Mouse (Mus musculus) forebrain, postnatal 0 days (tissue): ENCODE measurements around the gene Fbxo47. TPM values are rescaled to one million over a fixed set of nuclear protein-coding genes. Genes with fewer than 3 reads are reported as not detected.

Experiments used
- ATAC-seq: fragments of 200-750 bp; cut with Nextera tagmentation; 2 replicates; pipeline ENCODE4 v1.8.0; 2017; ENCODE audit warnings: mild to moderate bottlenecking, moderate library complexity
- DNase-seq: peaks from one replicate; pipeline ENCODE4 v3.0.0-alpha.2; 2015
- H3K27ac ChIP-seq: fragments of 300-500 bp; sonication (generic); 2 replicates; pipeline ENCODE4 v1.5.1; 2014; ENCODE audit warnings: low read depth, mild to moderate bottlenecking, antibody characterized with exemption, low read length, moderate library complexity, mixed read lengths
- H3K27me3 ChIP-seq: fragments of 300-500 bp; sonication (generic); 2 replicates; pipeline ENCODE4 v1.6.1; 2014; ENCODE audit warnings: mild to moderate bottlenecking, low read length, mixed read lengths; ENCODE audit not compliant: insufficient read depth
- H3K36me3 ChIP-seq: fragments of 300-500 bp; sonication (generic); 2 replicates; pipeline ENCODE4 v1.6.1; 2014; ENCODE audit warnings: mild to moderate bottlenecking, moderate library complexity; ENCODE audit not compliant: insufficient read depth
- H3K4me1 ChIP-seq: fragments of 300-500 bp; sonication (generic); 2 replicates; pipeline ENCODE4 v1.6.1; 2014; ENCODE audit warnings: antibody characterized with exemption; ENCODE audit not compliant: insufficient read depth
- H3K4me2 ChIP-seq: fragments of 300-500 bp; sonication (generic); 2 replicates; pipeline ENCODE4 v1.6.1; 2014; ENCODE audit warnings: low read depth, mild to moderate bottlenecking, moderate library complexity
- H3K4me3 ChIP-seq: fragments of 300-500 bp; sonication (generic); 2 replicates; pipeline ENCODE4 v1.5.1; 2014; ENCODE audit warnings: low read depth, low read length, mixed read lengths
- H3K9ac ChIP-seq: fragments of 300-500 bp; sonication (generic); 2 replicates; pipeline ENCODE4 v1.6.1; 2014; ENCODE audit warnings: mild to moderate bottlenecking
- H3K9me3 ChIP-seq: fragments of 300-500 bp; sonication (generic); 2 replicates; pipeline ENCODE4 v1.6.1; 2016; ENCODE audit warnings: low read length
- CTCF ChIP-seq: sonication (generic); IDR thresholded peaks from 2 replicates; pipeline ENCODE4 v1.5.1; 2016; ENCODE audit warnings: antibody characterized with exemption, control low read depth, low read depth
- WGBS: fragments of 180-500 bp; shearing (Covaris S2); extraction: QIAGEN DNeasy Blood & Tissue Kit; methylation state at CpG from one replicate; pipeline ENCODE4 v1.1.7; 2014; 5-methylcytosine and 5-hydroxymethylcytosine counted together
- polyA plus RNA-seq: library from polyadenylated mRNA; unstranded; fragments of >200 nt; fragmentation: Nextera tagmentation; extraction: Ambion mirVana; gene quantifications from 2 replicates; pipeline ENCODE4 v1.2.1, GENCODE M21; 2015
- total RNA-seq: library from RNA; depleted of rRNA; stranded (reverse); fragments of >200 nt; gene quantifications from 2 replicates; pipeline ENCODE4 v1.2.3, GENCODE M21; 2014; rRNA removed

Fbxo47 gene
- total and polyA plus RNA-seq, 2 experiments from 2014 or later: 0.58 to 1.3 TPM

DNA sequence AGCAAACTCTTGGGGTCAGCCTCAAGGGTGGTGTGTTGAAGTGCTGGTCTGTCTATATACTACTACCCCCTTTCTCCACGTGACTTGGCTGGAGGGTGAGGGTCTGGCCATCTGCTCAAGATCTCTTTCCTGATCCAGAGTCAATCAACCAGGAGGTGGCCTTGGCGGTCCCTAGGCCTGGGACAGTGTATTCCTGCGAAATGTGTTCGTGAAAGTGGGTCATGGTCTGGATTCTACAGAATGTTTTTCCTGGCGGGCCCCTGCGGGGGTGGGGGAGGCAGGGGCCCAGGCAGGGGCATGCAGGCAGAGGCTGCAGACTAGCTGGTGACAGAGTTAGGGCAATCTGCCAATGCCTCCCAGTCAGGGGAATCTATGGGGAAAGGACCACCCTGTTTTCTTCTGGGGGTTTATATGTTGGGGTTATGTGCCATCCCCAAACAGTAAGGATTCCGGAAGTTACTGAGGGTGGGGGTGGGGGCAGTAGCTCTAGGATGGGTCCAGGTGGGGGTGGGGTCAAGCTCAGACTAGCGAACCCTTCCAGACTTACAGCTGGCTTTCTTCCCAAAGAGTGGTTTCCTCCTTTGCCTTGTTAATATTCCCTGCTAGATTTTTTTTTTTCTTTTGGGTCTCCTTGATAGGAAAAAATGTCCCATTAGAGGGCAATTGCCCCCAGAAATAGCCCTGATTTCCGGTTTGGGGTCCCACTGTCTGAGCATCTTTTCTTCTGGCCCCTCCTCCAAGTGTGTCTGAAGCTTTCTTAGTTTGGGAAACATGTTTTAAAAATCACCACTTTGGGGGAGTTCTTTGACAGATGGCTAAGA is 78.9 kb downstream of the Fbxo47 start:
- H3K4me2 ChIP-seq: peak overlapping the region; percentile 19
- H3K9ac ChIP-seq: peak overlapping the region; percentile 18; the same call in 1 of the 2 replicates
- DNase-seq (peak; percentile 46), ATAC-seq (no peak)
- TF ChIP-seq CTCF: no peak
- H3K4me3 ChIP-seq: no peak overlapping the region
- H3K27ac ChIP-seq: peak overlapping the region; percentile 69
- H3K9me3 ChIP-seq: no peaks in the 10 kb centered on the region
- H3K4me1 ChIP-seq: peaks cover 54% of the 10 kb centered on the region
- H3K36me3 ChIP-seq: peaks cover 22% of the 10 kb centered on the region
- no peaks in the 10 kb centered on the region for H3K27me3 ChIP-seq
- WGBS: 12% methylated on average over 9 of the region's 9 CpGs

DNA sequence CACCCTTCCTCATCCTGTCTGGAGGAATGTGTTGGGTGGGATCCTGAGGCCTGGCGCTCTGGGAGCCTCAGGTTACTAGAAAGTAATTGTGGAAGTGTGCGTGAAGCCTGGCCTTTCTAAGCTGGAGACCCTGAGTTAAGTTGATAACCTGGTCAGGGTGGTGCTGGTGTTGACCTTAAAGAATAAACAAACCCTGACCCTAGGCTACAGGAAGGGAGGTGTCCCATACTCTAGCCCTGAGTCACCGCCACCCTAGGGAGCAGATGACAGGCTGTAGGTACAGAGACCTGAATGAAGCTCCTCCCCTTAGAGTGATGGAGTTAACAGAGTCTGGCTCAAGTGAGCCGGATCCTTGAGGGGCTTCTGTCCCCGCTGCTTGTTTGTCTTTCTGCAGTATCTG is 80.1 kb downstream of the Fbxo47 start:
- H3K4me3 ChIP-seq: no peak overlapping the region
- no peak for TF ChIP-seq CTCF
- DNase-seq (no peak), ATAC-seq (no peak)
- no peak overlapping the region for H3K4me2 ChIP-seq
- no peaks in the 10 kb centered on the region for H3K9me3 ChIP-seq
- no peak overlapping the region for H3K9ac ChIP-seq
- no peak overlapping the region for H3K27ac ChIP-seq
- no peaks in the 10 kb centered on the region for H3K27me3 ChIP-seq
- H3K36me3 ChIP-seq: peaks cover 16% of the 10 kb centered on the region
- 81% methylated on average over 5 of the region's 5 CpGs for WGBS
- H3K4me1 ChIP-seq: peaks cover 51% of the 10 kb centered on the region

Other genes starting within 250 kb of the Fbxo47 start
- gene Mllt6, start 220.7 kb downstream of the Fbxo47 start, total RNA-seq: 42.2 and 48.1 TPM in 2 replicates
- 1.7 TPM in 2 replicates for gene Mllt6, start 220.7 kb downstream of the Fbxo47 start, polyA plus RNA-seq
- 14.4 and 15.5 TPM in 2 replicates for gene Cisd3, start 198.3 kb downstream of the Fbxo47 start, total RNA-seq
- 27.2 and 27.8 TPM in 2 replicates for gene Cisd3, start 198.3 kb downstream of the Fbxo47 start, polyA plus RNA-seq
- 13.0 and 21.9 TPM in 2 replicates for gene Pcgf2, start 183.7 kb downstream of the Fbxo47 start, total RNA-seq
- gene Pcgf2, start 183.7 kb downstream of the Fbxo47 start, polyA plus RNA-seq: 10.0 and 12.6 TPM in 2 replicates
- 322 and 350 TPM in 2 replicates for gene Psmb3, start 180.8 kb downstream of the Fbxo47 start, total RNA-seq
- gene Psmb3, start 180.8 kb downstream of the Fbxo47 start, polyA plus RNA-seq: 499 and 621 TPM in 2 replicates
- 131 and 146 TPM in 2 replicates for gene Pip4k2b, start 139.4 kb downstream of the Fbxo47 start, total RNA-seq
- gene Pip4k2b, start 139.4 kb downstream of the Fbxo47 start, polyA plus RNA-seq: 4.2 and 4.6 TPM in 2 replicates
- 15.2 and 15.5 TPM in 2 replicates for gene Cwc25, start 117.6 kb downstream of the Fbxo47 start, total RNA-seq
- 7.8 and 11.8 TPM in 2 replicates for gene Cwc25, start 117.6 kb downstream of the Fbxo47 start, polyA plus RNA-seq
- not detected in 2 replicates for gene 1700001P01Rik, start 108.2 kb downstream of the Fbxo47 start, total RNA-seq
- gene 1700001P01Rik, start 108.2 kb downstream of the Fbxo47 start, polyA plus RNA-seq: 0.27 and 0.33 TPM in 2 replicates
- gene Rpl23, start 101.7 kb downstream of the Fbxo47 start, total RNA-seq: 310 and 470 TPM in 2 replicates
- gene Rpl23, start 101.7 kb downstream of the Fbxo47 start, polyA plus RNA-seq: 346 and 490 TPM in 2 replicates
- 142 and 153 TPM in 2 replicates for gene Lasp1, start 85.2 kb downstream of the Fbxo47 start, total RNA-seq
- 117 and 152 TPM in 2 replicates for gene Lasp1, start 85.2 kb downstream of the Fbxo47 start, polyA plus RNA-seq
- 21.0 and 24.8 TPM in 2 replicates for gene B230217C12Rik, start 43.4 kb downstream of the Fbxo47 start, total RNA-seq
- 28.6 and 31.5 TPM in 2 replicates for gene B230217C12Rik, start 43.4 kb downstream of the Fbxo47 start, polyA plus RNA-seq
- gene Plxdc1, start 102.3 kb upstream of the Fbxo47 start, total RNA-seq: 0.54 and 1.5 TPM in 2 replicates
- 1.6 and 3.5 TPM in 2 replicates for gene Plxdc1, start 102.3 kb upstream of the Fbxo47 start, polyA plus RNA-seq
- 3.7 and 5.2 TPM in 2 replicates for gene Arl5c, start 112.0 kb upstream of the Fbxo47 start, total RNA-seq
- gene Arl5c, start 112.0 kb upstream of the Fbxo47 start, polyA plus RNA-seq: 3.0 and 4.2 TPM in 2 replicates
- 64.1 and 76.4 TPM in 2 replicates for gene Cacnb1, start 138.9 kb upstream of the Fbxo47 start, total RNA-seq
- gene Cacnb1, start 138.9 kb upstream of the Fbxo47 start, polyA plus RNA-seq: 49.4 and 57.2 TPM in 2 replicates
- 793 and 1,371 TPM in 2 replicates for gene Rpl19, start 142.6 kb upstream of the Fbxo47 start, total RNA-seq
- gene Rpl19, start 142.6 kb upstream of the Fbxo47 start, polyA plus RNA-seq: 687 and 897 TPM in 2 replicates
- gene Stac2, start 169.3 kb upstream of the Fbxo47 start, total RNA-seq: 2.8 and 3.8 TPM in 2 replicates
- gene Stac2, start 169.3 kb upstream of the Fbxo47 start, polyA plus RNA-seq: 2.0 and 2.1 TPM in 2 replicates